Mouse (Mus musculus): ENCODE results near the gene Gm45808.
"Not testable (repeated sequence)": the region's sequence is repeated elsewhere in the genome, so short reads cannot be mapped to it uniquely, and the experiment has no call there.

Gene Gm45808

DNA sequence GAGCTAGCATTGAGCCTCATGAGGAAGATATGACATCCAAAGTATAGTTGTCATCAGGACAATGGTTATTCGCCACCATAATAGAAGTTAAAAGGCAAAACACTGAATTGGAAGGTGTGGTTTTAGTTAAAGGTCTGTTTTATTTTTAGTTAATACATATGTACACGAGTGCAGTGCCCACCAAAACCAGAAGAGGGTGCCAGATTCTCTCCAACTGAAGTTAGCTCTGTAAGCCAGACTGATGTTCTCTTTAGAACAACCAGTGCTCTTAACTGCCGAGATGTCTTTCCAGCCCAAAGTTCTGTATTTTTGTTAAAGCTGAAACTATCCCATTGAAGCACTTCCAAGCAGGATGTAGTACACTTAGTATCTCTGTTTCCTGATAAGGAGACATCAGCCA is 15.7 kb downstream of the Gm45808 start:
- peak; percentile 78 for DNase-seq (ENCODE audit: low spot score)

- DNase-seq (ENCODE audit: low spot score): no peak
Measured at GRCm38 (mm10) chr7:45467090-45467670, 19.4 kb downstream of the Gm45808 start.

DNA sequence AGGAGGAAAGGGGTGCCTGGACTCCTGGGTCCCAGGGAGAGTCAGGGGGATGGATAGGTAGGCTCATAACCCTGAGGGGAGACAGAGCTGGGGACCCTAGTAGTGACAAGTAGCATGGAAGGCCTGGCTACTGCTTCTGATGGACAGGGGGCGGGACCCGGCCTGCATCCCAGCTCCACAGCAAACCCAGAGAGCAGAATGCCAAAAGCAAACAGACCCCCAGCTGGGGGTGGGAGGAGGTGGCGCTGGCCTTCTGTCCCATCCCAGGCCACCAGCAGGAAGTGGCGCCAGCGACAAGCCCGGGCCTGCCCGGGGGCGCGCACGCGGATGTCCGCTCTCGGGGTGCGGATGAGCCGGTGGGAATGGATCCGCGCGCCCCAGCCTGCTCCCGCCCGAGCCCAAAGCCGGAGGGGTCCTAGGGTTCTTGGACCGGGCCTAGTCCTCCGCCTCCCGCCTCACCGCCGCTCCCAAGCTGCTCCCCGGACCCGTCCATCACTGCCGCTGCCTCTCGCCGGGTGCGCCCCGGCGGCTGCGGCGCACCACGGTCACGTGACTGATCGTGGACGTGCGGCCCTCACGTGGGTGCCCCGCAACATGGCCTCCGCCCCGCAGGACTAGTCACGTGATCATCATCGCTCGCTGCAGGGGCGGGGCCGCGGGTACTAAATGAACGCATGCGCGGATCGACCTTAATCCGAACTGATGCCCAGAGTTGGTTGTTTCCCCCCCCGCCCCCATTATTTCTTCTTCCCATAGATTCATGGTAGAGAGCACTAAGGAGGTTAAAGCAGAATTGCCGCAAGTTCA is 20.1 kb downstream of the Gm45808 start, which contains the start of gene Bax:
TSS of gene Bax (minus strand) at position 616 of the 807 bp plus-strand sequence.
- DNase-seq (ENCODE audit: low spot score): peak; percentile 92

- DNase-seq (ENCODE audit: low spot score): no peak
Measured at GRCm38 (mm10) chr7:45465549-45465948, 21.1 kb downstream of the Gm45808 start.

GRCm38 (mm10) chr7:45465112-45465511 is 21.5 kb downstream of the Gm45808 start:
- no peak for DNase-seq (ENCODE audit: low spot score)

- no peak for DNase-seq (ENCODE audit: low spot score)
Measured at GRCm38 (mm10) chr7:45463987-45464778, 22.4 kb downstream of the Gm45808 start.

GRCm38 (mm10) chr7:45462868-45463267 is 23.7 kb downstream of the Gm45808 start:
- DNase-seq (ENCODE audit: low spot score): not testable (repeated sequence)

DNA sequence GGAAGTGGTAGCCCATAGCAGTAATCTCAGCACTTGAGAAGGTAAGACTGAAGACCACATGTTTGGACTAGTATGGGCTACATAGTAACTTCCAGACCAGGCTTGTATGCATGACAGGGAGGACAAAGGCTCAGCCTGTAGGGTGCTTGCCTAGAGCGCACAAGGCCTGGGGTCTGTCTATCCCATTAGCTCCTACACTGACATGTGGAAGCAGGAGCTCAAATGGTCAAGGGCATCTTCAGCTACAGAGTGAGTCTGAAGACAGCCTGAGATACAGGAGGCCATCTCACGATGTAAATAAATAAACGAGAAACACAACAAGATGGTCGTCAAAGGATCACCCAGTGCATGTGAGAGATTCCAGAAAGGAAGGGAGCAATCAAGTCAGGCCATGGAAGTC is 24.3 kb downstream of the Gm45808 start:
- DNase-seq (ENCODE audit: low spot score): no peak

GRCm38 (mm10) chr7:45461781-45462180 is 24.8 kb downstream of the Gm45808 start:
- DNase-seq (ENCODE audit: low spot score): no peak

DNA sequence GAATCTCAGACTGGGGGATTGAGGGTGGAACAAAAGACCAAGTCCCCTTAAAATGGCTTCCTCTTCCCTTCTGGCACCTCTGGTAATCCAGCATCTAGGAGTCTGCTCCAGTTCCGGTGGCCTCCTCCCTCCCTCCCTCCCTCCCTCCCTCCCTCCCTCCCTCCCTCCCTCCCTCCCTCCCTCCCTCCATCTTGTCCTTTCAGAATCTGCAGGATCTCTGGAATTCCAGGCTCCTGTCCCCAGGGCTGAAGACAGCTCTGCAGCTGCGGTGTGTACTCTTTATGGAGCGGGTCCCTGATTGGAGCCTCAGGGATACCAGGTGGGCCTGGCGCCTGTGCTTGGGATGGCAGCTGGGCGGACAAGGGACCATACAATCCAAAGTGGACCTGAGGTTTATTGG is 25.3 kb downstream of the Gm45808 start:
- no peak for DNase-seq (ENCODE audit: low spot score)

GRCm38 (mm10) chr7:45460860-45461314 is 25.7 kb downstream of the Gm45808 start:
- peak; percentile 88 for DNase-seq (ENCODE audit: low spot score)

DNA sequence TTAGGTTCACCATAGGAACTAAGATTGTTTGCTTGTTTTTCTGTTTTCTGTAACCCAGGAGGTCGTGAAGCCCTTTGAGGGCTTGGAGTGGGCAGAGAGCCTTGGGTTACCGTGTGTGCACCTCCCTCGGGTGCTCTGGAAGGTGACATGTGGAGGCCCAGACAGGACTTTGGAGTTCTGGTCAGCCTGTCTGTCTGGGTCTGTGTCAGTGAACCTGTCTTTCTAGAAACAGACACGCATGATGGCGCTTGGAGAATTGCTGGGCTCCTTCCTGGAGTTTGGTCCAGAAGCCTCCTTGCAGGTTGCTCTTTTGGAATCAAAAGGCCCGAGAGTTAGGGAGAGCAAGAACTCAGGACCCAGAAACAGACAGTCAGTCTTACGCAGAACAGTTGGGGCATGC is 26.2 kb downstream of the Gm45808 start:
- DNase-seq (ENCODE audit: low spot score): no peak

DNA sequence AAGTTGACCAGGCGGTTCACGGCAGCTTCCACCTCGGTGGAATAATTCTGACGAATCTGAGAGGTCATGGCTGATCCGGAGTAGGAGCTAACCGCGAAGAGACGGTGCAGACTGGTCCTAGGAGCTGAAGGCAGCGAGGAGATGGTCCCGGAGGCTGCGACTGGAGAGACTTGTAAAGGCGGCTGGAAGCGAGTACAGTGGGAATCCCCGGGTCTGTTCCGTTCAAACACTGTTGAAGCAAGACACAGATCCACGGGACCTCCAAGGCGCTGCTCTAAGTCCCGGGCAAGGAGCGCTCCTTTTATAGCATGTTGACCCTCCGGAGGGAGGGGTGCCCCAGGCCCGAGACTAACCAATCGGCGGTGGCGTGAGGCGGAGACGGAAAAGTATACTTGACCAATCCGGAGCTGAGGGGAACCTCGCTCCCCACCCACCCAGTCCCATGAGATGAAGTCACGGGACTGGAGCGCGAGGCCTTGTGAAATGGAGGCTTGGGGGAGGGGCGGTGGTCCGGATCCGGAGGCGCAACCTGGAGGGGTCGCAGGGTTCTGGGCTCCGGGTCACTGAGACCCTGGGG is 27.0 kb downstream of the Gm45808 start, which contains the start of gene Ftl1:
TSS of gene Ftl1 (minus strand) at position 321 of the 577 bp plus-strand sequence.
- peak; percentile 98 for DNase-seq (ENCODE audit: low spot score)

GRCm38 (mm10) chr7:45458748-45459563 is 27.7 kb downstream of the Gm45808 start:
- DNase-seq (ENCODE audit: low spot score): peak; percentile 63

DNA sequence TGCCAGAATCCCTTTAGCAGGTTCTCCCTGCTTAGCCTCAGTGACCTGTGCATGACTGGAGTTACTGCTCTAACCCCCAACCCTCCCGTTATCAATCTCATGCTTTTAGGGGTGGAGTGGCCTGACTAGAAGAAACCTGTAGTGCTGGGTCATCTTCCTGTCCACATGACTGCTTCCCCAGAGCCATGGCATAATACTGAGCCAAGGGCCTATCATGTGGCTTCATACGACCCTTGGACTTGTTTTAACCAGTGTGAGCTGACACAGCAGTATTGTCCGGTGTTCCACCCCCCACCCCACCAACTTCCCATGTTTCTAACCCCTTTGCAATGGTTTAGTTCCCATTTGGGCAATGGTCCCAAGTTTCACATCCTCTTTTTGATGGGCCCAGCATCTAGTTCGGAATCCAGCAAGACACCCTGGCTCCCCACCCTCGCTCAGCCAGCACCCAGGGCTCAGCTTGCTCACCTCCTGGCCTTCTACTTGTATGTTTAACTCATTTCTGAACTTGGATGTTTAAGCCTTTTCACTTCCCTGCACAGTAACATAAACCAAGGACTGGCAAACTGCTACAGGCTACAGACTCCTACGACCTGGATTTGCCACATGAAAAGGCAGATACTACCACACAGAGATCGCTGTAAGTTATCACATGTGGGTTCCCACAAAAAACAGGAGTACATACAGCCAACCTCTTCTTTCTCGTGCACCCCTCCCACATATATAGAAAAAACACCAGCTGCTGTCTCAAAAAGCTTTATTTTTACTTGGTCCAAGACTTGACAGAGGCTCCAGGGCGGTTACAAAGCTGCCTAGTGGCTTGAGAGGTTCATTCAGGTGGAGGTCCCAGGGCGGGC is 29.2 kb downstream of the Gm45808 start:
- DNase-seq (ENCODE audit: low spot score): no peak

DNA sequence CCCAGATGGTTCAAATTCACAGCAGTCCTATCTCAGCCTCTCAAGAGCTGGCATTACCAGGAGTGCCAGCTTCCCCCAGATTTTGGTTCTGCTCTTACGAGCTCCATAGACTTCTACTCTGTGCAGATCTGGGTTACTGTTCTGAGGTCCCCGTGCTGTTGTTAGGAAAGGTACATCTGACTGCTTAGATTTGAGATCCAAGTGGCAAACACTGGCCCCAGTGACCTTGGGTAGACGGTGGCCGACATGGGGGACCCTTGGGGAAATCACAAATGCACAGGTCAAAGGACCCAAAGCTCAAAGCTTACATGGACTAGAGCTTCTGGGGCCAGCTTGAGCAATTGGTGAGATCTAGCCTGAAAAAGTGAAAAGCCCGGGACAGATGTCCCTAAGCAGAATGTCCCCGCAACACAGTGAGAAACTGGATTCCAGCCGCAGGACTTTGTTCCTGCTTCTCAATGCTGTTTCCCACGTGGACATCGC is 29.8 kb downstream of the Gm45808 start:
- DNase-seq (ENCODE audit: low spot score): no peak

DNA sequence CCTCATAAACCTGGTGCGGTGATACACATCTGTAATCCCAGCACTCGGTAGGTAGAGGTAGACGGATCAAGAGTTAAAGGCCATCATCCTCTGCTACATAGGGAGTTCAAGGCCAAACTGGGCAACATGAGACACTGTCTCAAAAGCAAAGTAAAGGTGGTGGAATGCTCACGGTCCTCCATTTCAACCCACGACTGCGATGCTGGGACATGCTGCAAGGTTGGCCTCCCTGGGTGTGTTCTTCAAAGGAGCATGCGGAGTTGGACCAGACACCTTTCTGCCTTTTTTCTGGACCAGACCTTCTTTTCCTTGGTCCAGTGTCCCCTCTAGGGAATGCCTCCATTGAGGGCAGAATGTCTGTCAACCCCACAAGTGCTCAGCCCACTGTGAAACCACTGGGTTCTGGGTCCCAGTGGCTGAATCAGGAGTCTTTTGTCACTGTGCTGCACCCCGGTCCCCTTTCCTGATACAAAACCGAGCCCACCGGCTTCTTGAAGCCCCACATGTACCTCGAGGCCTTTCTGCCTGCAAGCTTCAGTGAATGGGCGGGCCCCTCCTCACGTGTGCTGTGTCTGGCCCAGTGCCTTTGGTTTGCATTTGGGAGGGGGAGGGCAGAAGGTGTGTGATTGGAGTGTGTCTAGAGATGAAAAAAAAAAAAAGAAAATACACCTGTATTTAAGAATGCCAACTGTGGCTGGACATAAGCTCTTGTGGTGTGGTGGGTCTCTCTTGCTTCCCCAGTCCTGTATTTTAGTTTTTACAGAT is 30.5 kb downstream of the Gm45808 start:
- DNase-seq (ENCODE audit: low spot score): no peak

- no peak for DNase-seq (ENCODE audit: low spot score)
Measured at GRCm38 (mm10) chr7:45454971-45455370, 31.6 kb downstream of the Gm45808 start.

DNA sequence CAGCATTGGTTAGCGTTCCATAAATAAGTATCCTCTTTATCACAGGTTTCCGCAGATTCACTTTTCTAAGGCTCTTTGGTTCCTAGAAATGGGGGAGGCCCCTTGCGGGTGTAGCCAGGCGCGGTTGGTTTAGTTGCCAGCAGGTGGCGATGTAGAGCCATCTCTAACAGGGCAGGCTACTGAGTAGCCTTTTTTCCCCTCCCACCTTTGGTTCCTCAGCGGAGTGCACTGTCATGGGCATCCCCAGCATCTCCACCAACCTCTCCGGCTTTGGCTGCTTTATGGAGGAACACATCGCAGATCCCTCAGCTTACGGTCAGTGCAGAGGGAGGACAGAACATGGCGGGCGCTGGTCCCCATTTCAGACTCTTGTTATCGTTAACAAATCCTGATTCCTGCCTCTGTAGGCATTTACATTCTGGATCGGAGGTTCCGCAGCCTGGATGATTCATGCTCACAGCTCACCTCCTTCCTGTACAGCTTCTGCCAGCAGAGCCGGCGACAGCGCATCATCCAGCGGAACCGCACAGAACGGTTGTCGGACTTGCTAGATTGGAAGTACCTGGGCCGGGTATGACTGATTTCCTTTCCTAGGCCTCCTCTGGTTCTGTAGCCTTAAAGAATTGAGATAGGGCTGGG is 35.1 kb downstream of the Gm45808 start:
- peak; percentile 89 for DNase-seq (ENCODE audit: low spot score)
